Mouse (Mus musculus) ES-CJ7 (cell line): ENCODE data around the gene Gm20696.
A peak's percentile ranks its signal among the peaks of the same experiment; 100 is the strongest.

ENCODE experiments used
- DNase-seq: peaks from one replicate; pipeline ENCODE4 v3.0.0; 2011; ENCODE audit warnings: low read depth, low spot score

The Gm20696 gene

GRCm38 (mm10) chr6:99572071-99572470, 94.5 kb downstream of the Gm20696 start:
- no peak for DNase-seq

- no peak for DNase-seq
These were observed 99.7 kb downstream of the Gm20696 start for GRCm38 (mm10) chr6:99566921-99567320.

GRCm38 (mm10) chr6:99564766-99565165, 101.8 kb downstream of the Gm20696 start:
- no peak for DNase-seq

- no peak for DNase-seq
These were observed 109.6 kb downstream of the Gm20696 start for GRCm38 (mm10) chr6:99556950-99557349.

GRCm38 (mm10) chr6:99552816-99553215, 113.8 kb downstream of the Gm20696 start:
- DNase-seq = no peak

- DNase-seq = no peak
These were observed 120.2 kb downstream of the Gm20696 start for GRCm38 (mm10) chr6:99546416-99546815.

- no peak for DNase-seq
These were observed 121.2 kb downstream of the Gm20696 start for GRCm38 (mm10) chr6:99545437-99545836.

- peak; percentile 58 for DNase-seq
These were observed 125.5 kb downstream of the Gm20696 start for GRCm38 (mm10) chr6:99541105-99541504.

GRCm38 (mm10) chr6:99540653-99541052, 125.9 kb downstream of the Gm20696 start:
- DNase-seq = no peak

GRCm38 (mm10) chr6:99540146-99540545, 126.5 kb downstream of the Gm20696 start:
- no peak for DNase-seq

GRCm38 (mm10) chr6:99538194-99538941, 128.2 kb downstream of the Gm20696 start:
- no peak for DNase-seq

- no peak for DNase-seq
These were observed 132.3 kb downstream of the Gm20696 start for GRCm38 (mm10) chr6:99534211-99534745.

GRCm38 (mm10) chr6:99532458-99532857, 134.1 kb downstream of the Gm20696 start:
- no peak for DNase-seq

GRCm38 (mm10) chr6:99528972-99529371, 137.6 kb downstream of the Gm20696 start:
- DNase-seq = no peak

GRCm38 (mm10) chr6:99527457-99528105, 139.0 kb downstream of the Gm20696 start:
- peak; percentile 72 for DNase-seq

GRCm38 (mm10) chr6:99525351-99525750, 141.2 kb downstream of the Gm20696 start:
- DNase-seq = no peak

- no peak for DNase-seq
These were observed 142.8 kb downstream of the Gm20696 start for GRCm38 (mm10) chr6:99523679-99524370.

- peak; percentile 88 for DNase-seq
These were observed 143.4 kb downstream of the Gm20696 start for GRCm38 (mm10) chr6:99523109-99523632.

GRCm38 (mm10) chr6:99522359-99523108, 144.1 kb downstream of the Gm20696 start, which contains the start of gene Foxp1:
Gene Foxp1, minus strand, starts transcription at chr6:99522721.
- peak; percentile 77 for DNase-seq

- DNase-seq = peak; percentile 46
These were observed 144.8 kb downstream of the Gm20696 start for GRCm38 (mm10) chr6:99521641-99522358.
